Mouse (Mus musculus) Muller cell, postnatal 12 days (primary cell): ENCODE measurements around the gene Cabp2.

Experiments used
- DNase-seq: peaks from one replicate; pipeline ENCODE4 v3.0.0-alpha.2; 2015; ENCODE audit errors: inconsistent ontology term

Cabp2 gene

DNA sequence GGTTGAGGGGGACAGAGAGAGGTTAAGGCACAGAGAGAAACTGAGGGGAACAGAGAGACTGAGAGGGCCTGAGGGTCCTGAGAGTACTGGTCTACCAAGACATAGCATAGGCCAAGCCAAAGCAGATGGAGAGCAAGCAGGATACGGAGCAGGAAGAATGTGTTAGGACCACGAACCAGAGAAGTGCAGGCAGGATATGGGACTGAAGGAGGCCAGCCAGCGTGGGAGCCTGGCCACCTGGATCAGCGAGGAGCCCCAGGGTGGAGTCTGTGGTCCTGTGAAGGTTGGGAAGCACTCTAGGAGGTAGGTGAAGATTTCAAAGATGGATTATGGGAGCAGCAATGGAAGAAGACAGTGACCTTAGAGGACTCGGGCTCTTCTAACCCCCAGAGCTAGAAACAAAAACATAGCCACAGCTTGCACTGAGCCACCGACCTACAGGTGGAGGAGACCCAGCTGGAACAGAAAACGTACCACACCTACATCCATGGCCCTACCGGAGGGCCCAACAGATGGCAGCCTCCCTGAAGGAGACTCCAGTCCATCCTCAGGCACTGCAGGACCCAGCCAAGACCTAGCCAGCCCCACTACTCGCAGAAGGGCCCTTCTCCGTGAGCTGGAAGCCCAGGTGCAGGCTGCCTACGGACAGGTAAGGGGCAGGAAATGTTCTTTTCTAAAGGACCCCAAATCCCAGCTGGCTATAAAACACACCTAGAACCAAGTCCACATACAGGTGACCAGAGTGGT lies 1.0 kb downstream of the Cabp2 start:
- DNase-seq, result no peak

DNA sequence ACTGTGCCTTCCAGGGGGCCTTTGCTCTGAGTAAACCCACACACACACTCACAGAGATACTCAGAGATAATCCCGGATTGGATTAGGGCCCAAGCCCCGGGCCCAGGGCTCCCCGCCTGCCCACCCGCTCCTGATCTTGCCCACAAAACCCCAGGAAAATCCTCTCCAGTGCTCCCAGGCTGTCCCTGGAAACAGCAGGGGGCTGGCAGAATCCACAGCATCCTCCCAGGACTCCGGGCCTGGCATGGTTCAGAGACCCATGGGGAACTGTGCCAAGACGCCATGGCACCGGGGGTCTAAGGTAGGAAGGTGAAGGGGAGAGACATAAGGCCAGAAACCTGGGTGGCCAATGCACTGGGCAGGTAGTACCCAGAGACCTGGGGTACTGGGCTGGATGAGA lies 1.9 kb downstream of the Cabp2 start:
- no peak for DNase-seq

DNA sequence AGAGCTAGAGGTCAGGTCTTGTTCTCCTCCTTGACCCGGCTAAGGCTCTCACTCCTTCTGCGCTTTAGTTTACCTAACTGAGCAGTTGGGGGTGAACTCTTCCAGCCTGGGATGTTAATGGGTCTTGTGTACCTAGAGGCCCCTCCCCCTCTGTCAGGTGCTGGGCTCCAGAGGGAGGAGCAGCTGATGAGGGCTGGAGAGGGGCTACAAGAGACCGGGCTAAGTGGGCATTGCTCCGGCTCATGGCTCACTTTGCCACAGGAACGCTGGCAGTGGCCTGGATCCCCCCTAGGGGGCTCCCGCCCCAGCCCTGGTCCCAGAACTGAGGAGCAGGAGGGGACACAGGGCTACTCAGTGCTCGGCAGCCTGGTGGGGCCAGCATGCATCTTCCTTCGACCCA lies 2.4 kb downstream of the Cabp2 start:
- DNase-seq, result no peak

DNA sequence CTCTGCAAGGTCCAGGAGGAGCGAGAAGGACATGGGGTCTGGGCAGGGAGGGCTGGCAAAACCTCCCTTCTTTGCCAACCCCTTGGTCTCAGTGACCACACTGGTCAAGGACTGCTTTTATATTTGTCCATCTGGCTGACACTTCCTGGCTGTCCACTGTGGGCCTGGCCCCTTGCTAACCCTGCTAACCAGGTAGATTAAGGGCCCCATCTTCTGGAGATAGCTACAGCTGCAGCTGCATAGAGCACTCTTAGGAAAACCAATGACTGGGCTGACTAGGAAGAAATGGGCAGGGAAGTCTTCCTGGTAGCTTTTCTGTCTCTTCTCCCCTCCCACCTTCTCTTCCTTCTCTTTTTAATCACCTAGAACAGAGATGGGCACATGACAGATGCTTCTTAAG lies 3.6 kb downstream of the Cabp2 start:
- DNase-seq, result no peak

DNA sequence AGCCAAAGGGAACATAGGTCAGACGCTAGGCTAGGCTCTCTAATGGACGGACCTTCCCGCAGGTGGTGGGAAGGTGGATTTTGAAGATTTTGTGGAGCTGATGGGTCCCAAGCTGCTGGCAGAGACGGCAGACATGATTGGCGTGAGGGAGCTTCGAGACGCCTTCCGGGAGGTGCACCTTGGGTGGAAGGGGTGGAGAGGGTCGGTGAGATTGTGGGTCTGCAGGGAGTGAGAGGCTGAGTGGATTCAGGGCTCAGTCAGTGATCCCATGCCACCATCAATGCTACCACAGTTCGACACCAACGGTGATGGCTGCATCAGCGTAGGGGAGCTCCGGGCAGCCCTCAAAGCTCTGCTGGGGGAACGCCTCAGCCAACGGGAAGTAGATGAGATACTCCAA lies 4.8 kb downstream of the Cabp2 start:
- no peak for DNase-seq

DNA sequence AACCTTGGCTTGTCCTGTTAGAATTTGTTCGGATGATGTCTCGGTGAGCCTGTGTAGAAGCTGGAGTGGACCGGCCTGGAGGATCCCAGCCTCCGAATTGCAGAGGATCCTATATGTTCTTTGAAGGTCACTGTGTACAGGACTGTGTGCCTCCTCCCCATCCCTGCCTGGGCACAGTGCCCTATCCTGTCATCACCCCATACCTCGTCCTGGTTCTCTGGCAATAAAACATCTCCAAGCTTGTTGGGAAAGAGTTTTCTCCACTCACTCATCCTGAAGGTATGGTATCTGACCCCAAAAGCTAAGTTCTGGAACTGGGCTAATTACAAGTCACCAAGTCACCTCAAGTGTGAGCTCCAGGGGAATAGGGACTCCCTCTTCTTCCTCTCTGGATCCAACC lies 5.7 kb downstream of the Cabp2 start:
- no peak for DNase-seq

DNA sequence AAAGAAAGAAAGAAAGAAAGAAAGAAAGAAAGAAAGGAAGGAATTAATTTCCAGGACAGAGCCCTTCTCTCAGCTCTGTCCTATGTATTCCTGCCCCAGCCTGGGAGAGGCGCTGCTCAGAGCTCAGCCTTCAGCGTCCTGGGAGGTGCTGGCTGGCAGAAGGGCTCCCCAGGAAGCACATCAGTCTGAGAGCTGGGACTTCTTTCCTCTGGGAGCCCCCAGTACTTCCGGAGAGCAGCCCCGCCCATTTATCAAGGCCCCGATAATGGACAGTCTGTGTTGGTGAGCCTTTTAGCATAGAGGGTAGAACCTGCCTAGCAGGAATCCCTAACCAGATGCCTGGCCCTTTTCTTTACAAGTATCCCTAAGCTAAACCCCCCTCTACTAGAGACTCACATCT lies 6.8 kb downstream of the Cabp2 start:
- DNase-seq, result no peak

DNA sequence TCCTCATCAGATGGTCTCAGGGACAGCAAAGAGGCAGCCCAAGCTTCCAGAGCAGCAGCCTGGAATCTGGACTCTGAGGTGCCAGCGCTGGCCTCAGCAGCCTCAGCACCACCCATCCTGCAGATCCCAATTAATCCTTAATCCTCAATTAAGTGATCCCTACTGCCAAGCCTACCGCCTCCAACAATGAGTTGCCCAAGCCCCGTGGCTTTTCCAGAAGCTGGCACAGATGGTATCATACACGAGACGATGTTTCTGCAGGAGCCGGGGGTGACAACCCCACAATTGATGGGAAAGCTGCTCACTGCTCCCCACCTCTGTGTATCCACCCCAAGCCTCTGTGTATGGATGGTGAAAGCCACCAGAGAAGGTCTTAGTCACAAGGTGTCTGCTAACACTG lies 7.8 kb downstream of the Cabp2 start:
- DNase-seq, result no peak

DNA sequence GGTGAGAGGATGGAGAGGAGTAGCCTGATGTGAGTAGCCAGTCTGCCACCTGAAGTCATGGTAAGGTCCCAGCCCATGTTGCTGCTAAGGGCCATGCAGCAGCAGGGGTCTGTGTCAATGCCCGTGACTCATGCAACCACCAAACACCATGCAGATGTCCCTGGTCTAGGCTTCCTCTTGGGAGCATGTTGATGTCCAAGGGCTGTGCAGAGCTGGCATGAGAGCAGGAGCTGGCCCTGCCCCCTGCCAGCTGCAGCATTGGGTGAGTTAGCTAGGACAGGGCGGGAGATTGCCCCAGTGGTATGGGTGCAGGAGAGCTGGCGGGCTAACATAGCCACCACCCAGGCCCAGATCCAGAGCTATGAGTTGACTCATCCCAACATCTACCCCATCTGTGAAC lies 9.1 kb downstream of the Cabp2 start:
- DNase-seq, result no peak

DNA sequence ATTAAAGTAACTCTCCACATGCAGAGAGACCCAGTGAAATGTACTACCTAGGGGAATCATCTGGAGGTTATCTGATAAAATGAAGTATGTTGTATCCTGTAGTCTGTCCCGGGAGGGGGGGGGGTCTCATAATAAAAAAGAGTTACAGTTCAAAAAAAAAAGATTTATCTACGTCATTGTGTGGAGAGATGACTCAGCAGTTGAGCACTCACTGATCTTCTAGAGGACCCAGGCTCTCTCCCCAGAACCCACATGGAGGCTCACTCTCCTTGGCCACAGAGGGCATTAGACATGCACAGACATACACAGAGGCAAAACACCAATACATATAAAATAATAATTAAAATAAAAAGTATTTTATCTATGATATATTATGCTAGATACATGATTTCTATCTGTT lies 10.0 kb downstream of the Cabp2 start:
- DNase-seq, result no peak

DNA sequence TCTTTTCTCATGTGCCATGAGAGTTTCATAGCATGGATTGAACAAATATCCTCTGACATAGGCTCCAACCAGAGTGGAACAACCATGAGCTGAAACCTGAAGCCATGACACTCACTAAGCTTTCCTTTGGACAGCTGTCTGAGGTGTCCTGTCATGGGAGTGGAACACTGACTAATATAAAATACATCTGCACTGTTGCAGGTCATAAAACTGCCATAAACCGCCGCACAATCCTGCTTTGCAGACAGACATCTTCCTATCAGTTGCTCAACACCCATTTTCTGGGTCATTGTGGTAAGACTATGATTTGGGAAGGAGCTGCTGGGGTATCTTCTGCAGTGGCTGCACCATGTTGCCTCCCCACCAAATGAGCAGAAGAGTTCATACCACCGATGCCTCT lies 11.4 kb downstream of the Cabp2 start:
- no peak for DNase-seq

DNA sequence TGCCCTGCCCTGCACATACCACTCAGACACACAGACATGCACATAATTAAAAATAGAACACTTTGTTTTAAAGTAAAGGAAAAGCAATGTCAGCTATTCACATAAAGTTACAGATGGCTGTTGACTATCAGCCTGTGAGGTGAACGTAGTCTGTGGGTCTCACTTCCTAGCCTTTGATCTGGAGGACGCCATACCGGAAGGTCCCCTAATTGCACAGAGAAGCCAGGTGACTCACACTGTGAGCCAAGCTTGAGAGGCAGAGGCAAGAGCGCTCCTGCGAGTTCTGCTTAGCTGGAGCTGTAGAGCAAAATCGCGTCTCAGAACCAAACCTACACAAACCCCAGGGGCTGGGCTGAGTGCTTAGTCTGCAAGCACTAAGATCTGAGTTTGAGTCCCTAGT lies 12.4 kb downstream of the Cabp2 start:
- no peak for DNase-seq

DNA sequence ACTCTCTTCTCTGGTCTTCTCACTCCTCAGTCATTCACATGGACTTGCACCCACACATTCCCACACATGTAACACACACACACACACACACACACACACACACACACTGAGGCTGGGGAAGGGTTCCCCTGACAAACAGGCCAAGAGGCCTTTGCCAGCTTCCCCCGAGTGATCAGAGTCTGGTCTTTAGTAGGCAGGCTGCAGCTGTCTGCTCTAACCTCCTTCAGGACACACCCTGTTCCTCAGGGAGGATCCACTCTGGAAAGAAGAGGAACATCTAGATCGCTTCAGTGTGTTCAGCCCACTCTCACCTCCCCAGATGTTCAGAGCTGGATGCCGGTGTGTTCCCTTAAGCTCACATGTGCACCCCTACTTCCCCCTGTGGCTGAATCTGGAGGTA lies 13.0 kb downstream of the Cabp2 start:
- no peak for DNase-seq

DNA sequence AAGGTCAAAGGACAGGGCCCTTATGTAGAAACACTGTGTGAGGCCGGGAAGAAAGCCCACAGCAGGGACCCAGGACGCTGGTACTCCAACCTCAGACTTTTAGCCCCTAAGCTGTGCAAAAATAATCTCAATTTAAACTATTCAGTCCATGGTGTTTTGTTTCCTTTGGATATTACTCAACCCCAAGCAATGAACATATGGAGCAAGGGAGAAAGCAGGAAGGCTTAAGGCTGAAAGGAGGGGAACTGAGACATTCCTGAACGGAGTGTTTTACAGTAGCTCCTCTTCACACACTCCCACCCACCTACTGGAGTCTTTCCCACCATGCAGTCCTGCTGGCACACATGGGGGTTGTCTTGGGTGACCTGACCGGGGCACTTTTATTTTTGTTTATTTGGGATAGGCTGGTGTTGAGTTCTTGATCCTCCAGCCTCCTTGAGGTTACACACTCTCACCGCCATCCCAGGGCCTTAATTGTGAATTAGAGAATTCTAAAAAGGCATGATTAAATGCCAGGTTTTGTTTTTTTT lies 13.5 kb downstream of the Cabp2 start:
- no peak for DNase-seq

DNA sequence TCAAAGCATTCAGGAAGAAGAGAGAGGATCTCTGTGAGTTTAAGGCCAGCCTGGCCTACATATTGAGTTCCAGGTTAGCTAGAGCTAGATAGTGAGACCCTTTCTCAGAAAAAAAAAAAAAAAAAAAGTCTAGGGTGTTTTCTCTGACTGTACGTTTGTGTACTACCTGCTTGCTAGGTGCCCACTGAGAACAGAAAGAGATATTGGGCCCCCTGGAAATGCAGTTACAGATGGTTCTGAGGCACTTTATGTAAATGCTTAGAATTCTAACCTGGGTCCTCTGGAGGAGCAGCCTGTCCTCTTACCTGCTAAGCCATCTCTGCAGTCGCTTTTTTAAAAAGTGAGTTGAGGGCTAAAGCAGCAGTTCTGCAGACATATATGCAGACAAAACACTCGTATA lies 14.4 kb downstream of the Cabp2 start:
- DNase-seq, result no peak

DNA sequence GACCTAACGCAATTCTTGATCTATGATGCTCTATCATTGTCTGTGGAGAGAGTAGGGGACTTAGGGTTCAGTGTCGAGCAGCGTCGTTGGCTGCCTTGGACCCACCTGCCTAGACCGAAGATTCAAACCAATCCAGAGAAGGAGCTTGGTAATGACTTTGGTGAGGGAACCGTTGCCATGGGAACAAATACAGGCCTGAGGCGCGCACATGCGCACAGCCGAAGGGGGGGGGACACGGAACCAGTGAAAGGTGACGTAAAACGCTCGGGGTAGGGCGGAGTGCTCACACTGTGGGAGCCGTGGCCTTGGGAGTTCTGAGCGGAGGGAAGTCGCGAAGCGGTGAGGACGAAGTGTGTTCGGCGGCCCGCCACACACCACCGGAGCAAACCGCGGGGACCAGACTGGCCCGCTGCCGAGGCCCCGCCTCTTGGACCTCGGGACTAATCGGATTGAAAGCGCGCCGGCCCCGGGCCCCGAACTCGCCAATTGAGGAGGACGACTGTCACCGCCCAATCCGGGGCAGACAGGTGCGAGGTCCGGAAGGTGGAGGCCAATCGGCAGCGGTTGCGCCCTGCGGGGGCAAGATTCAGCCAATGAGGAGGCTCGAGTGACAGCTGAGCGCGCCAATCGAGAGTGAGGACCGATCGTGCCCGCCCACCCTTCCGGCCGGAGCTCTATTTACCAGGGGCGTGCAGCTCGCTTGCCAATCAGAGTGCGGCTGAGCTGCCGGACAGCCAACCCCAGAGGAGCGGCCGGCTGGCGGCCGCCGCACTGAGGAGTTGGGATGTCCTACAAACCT lies 15.5 kb downstream of the Cabp2 start, which contains the start of gene Cdk2ap2:
Cdk2ap2 (plus strand) TSS at position 541 of the 799 bp plus-strand sequence.
- peak; percentile 100 for DNase-seq

DNA sequence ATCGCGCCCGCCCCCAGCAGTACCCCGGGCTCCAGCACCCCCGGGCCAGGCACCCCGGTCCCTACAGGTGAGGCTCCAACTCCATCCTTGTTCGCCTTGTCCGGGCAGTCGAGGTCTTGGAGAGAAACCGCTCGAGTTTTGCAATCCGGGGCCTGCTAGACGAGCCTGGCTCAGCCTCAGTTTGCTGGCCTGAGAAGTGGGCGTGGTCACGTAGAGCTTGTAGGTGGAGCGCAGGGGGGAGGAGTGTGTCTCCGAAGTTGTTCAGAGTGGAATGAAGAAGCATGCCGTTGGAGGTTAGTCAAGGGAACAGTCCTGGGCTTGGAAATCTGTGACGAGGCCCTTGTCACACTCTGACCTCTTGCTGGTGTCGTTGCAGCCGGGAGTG lies 16.1 kb downstream of the Cabp2 start:
- DNase-seq, result no peak

DNA sequence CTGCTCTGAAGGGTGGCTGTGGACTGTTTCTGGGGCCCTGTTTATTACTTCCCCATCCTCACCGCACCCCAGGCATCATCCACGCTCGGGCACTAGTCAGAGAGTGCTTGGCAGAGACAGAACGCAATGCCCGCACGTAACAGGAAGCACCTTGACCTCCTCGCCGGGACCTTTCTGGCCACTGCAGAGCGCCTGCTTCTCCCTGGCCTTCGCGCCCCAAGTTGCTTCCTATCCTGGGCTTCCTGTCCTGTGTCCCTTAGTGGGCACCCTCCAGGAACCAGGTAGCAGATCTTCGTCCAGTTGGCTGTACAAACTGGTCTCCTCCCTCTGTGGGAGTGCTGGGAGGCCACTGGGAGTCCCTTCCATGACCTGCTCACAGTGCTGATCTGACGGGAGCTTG lies 17.0 kb downstream of the Cabp2 start:
- no peak for DNase-seq

DNA sequence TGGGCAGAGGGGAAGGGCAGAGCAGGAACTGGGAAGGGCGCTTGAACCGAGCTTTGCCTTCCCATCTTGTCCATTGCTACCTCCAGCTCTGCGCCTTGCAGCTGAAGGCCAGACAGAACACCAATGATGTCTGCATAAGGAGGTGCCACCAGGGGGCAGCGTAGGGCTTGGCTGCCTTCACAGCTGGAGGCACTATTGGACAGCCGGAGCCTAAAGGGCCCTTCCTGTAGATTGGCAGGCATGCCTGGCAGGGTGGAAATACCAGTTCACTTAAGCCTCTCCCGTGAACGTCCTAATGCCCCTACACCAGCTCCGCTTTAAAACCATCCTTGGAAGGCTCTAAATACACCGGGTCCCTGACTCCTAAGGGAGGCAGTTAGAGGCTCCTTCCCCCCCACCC lies 17.7 kb downstream of the Cabp2 start:
- peak; percentile 91 for DNase-seq

DNA sequence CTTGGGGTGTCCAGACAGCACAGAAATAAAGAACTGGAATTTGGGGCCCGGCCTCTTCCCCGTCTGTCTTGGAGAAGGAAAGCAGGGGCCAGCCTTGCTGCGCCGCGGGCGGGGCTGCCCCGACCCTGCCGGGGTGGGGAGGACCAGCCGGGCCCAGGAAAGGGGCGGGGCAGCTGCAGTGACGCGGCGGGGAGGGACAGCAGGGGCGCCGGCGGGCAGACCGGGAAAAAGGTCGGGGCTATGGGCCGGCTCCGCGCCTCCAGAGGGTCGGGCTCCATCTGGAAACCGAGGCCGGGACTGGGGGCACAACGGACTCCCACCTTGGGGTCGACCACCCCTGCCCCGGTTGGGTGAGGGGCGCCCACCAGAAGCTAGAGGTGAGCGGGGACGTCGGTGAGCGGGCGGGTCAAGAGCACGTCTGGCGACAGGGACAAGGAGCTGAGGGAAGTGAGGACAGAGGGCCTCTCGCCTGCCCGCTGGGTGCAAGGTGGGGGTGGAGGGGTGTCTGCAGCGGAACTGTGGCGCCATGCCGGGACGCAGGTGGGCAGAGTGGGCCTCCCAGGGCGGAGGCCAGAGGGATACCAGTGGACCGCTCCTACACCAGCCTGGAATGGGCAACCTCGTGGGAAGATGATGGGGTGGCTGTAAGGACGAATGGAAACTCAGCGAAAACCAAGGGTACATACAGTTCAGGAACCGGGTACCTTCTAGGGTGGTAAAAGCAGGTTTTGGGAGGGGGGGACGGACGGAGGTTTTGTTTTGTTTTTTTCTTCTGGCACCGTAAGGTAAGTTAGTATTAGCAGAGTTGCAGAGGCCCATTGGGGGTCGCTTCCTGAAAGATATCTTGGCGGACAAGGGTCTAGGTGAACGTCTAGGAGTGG lies 18.7 kb downstream of the Cabp2 start, which contains the start of gene Pitpnm1:
Pitpnm1 (plus strand) TSS at position 162 of the 881 bp plus-strand sequence.
- DNase-seq, result peak; percentile 82

DNA sequence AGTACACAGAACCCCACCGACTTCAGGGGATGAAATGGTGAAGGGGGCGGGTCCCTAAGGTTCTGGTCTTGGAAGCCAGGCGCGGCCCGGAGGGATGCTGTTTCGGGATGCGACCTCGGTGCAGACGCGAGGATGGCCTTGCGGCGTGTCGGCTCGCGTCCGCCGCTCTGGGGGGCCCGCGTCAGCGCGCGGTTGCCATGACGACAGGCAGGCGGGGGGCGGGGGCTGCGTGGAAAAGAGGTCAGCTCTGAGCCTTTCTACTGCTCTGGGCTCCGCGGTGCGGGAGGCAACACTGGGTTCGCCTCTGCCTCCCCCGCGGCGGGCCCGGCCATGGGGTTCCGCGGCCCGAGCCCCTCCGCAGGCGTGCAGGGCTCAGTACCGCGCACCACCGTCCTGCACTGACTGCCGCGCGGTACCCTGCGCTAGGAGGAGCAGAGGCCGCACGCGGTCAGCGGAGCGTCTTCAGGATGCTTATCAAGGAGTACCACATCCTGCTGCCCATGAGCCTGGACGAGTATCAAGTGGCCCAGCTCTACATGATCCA lies 19.4 kb downstream of the Cabp2 start:
- peak; percentile 68 for DNase-seq

DNA sequence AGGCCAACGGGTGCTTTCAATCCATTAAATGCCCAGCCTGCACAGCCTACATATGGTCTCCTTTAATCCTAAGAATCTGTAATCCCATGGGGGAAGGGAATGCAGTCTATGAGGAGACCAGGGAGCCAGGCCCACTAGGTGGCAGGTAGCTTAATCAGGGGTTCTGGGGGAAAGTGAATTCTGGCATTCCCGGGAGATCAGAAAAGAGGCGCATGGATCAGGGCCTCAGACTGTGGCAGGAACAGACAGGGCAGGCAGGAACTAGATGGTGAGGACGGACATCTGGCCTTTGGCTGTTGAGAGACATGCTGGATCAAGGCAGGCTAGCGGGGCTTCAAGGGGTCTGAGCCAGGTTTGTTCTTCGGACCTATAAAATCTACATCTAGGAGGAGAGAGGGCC lies 20.1 kb downstream of the Cabp2 start:
- DNase-seq, result no peak
